Mouse (Mus musculus) CH12.LX (cell line): ENCODE results near the gene Samd4. TPM values are rescaled to one million over a fixed set of nuclear protein-coding genes. Genes with fewer than 3 reads are reported as not detected.

Source experiments
- DNase-seq: peaks from one replicate; pipeline ENCODE4 v3.0.0-alpha.2; 2013; ENCODE audit errors: extremely low read depth
- H3K27ac ChIP-seq: 2 replicates; pipeline ENCODE4 v1.5.1; 2012; ENCODE audit warnings: low read depth, mild to moderate bottlenecking, control low read depth, moderate library complexity; ENCODE audit not compliant: insufficient read depth
- H3K27me3 ChIP-seq: replicated peaks from 2 replicates; pipeline ENCODE3; 2012; ENCODE audit warnings: inconsistent platforms
- H3K36me3 ChIP-seq, 2 experiments: replicated peaks in 1 of 2; 2 replicates each; pipeline versions ENCODE3 to v1.6.1; 2012; ENCODE audit warnings: inconsistent platforms in 1 of 2, low read length in 1 of 2, mild to moderate bottlenecking in 1 of 2, mixed read lengths in 1 of 2, moderate library complexity in 1 of 2; ENCODE audit not compliant: control insufficient read depth in 1 of 2, insufficient read depth in 1 of 2
- H3K4me1 ChIP-seq, 2 experiments: 2 replicates each; pipeline ENCODE4 v1.6.1; 2012; ENCODE audit warnings: inconsistent platforms in 1 of 2, moderate library complexity in 1 of 2; ENCODE audit not compliant: insufficient read depth in 2 of 2, control insufficient read depth in 1 of 2
- H3K4me2 ChIP-seq: 2 replicates; pipeline ENCODE4 v1.6.1; 2012; ENCODE audit warnings: low read depth, mild to moderate bottlenecking, control low read depth; ENCODE audit not compliant: poor library complexity, insufficient read depth, severe bottlenecking
- H3K4me3 ChIP-seq, 3 experiments: fragments of 150-350 bp in 1 of 3; sonication (generic) in 1 of 3; replicated peaks in 1 of 3; 2 replicates each; pipeline versions ENCODE3 to v1.5.1; 2011 to 2012; ENCODE audit warnings: low read depth in 2 of 3, low read length in 2 of 3, mild to moderate bottlenecking in 2 of 3, moderate library complexity in 2 of 3, control low read depth in 1 of 3, improper control_type of control experiment in 1 of 3, inconsistent platforms in 1 of 3, mixed read lengths in 1 of 3; ENCODE audit not compliant: poor library complexity in 1 of 3
- H3K79me2 ChIP-seq: replicated peaks from 2 replicates; pipeline ENCODE4 v1.6.1; 2012; ENCODE audit warnings: mild to moderate bottlenecking, moderate library complexity; ENCODE audit not compliant: control insufficient read depth, poor library complexity, insufficient read depth, severe bottlenecking; ENCODE audit errors: extremely low read depth
- H3K9ac ChIP-seq: 2 replicates; pipeline ENCODE4 v1.6.1; 2012; ENCODE audit warnings: low read depth, mild to moderate bottlenecking, control low read depth, moderate library complexity; ENCODE audit not compliant: insufficient read depth
- H3K9me3 ChIP-seq: replicated peaks from 2 replicates; pipeline ENCODE3; 2012; ENCODE audit warnings: low read length, inconsistent platforms, mixed read lengths
- BHLHE40 ChIP-seq: IDR thresholded peaks from 2 replicates; pipeline ENCODE4 v1.6.1; 2011; ENCODE audit warnings: mild to moderate bottlenecking, low read depth, low read length, improper control_type of control experiment
- CHD1 ChIP-seq: IDR thresholded peaks from 2 replicates; pipeline ENCODE4 v1.6.1; 2012; ENCODE audit warnings: low read depth, low read length, improper control_type of control experiment, inconsistent platforms
- CHD2 ChIP-seq: IDR thresholded peaks from 2 replicates; pipeline ENCODE4 v1.6.1; 2011; ENCODE audit warnings: low read length, improper control_type of control experiment
- E2F4 ChIP-seq: IDR thresholded peaks from 2 replicates; pipeline ENCODE4 v1.6.1; 2011; ENCODE audit warnings: low read depth, low read length, improper control_type of control experiment; ENCODE audit not compliant: insufficient replicate concordance
- HCFC1 ChIP-seq: IDR thresholded peaks from 2 replicates; pipeline ENCODE4 v1.6.1; 2012; ENCODE audit warnings: low read depth, mild to moderate bottlenecking, inconsistent platforms, low read length, improper control_type of control experiment
- IRF4 ChIP-seq: IDR thresholded peaks from 2 replicates; pipeline ENCODE4 v1.6.1; 2014; ENCODE audit warnings: low read depth, mild to moderate bottlenecking, inconsistent platforms, low read length, improper control_type of control experiment
- JUND ChIP-seq: conservative IDR thresholded peaks from 2 replicates; pipeline ENCODE4 v1.6.1; 2011; ENCODE audit warnings: low read depth, low read length, improper control_type of control experiment
- MAX ChIP-seq: IDR thresholded peaks from 2 replicates; pipeline ENCODE4 v1.6.1; 2011; ENCODE audit warnings: low read length, improper control_type of control experiment
- NELFE ChIP-seq: IDR thresholded peaks from 2 replicates; pipeline ENCODE4 v1.6.1; 2011; ENCODE audit warnings: low read depth, low read length, improper control_type of control experiment
- POLR2A ChIP-seq: IDR thresholded peaks from 2 replicates; pipeline ENCODE4 v1.6.1; 2011; ENCODE audit warnings: low read depth, mild to moderate bottlenecking, improper control_type of control experiment, low read length
- POLR2AphosphoS2 ChIP-seq: IDR thresholded peaks from 2 replicates; pipeline ENCODE4 v1.6.1; 2011; ENCODE audit warnings: low read depth, low read length, improper control_type of control experiment
- SIN3A ChIP-seq: IDR thresholded peaks from 2 replicates; pipeline ENCODE4 v1.6.1; 2012; ENCODE audit warnings: low read length, improper control_type of control experiment, inconsistent platforms
- USF1 ChIP-seq: IDR thresholded peaks from 2 replicates; pipeline ENCODE4 v1.6.1; 2014; ENCODE audit warnings: low read depth, mild to moderate bottlenecking, inconsistent platforms, low read length, improper control_type of control experiment
- USF2 ChIP-seq: conservative IDR thresholded peaks from 2 replicates; pipeline ENCODE4 v1.6.1; 2011; ENCODE audit warnings: low read depth, low read length, improper control_type of control experiment
- ZMIZ1 ChIP-seq: IDR thresholded peaks from 2 replicates; pipeline ENCODE4 v1.6.1; 2012; ENCODE audit warnings: low read depth, mild to moderate bottlenecking, inconsistent platforms, low read length, improper control_type of control experiment
- dilution Hi-C: fragments of 300-500 bp; cut with MboI; formaldehyde crosslinking; loops from 2 replicates; pipeline ENCODE4 v1.14.3; 2020; ENCODE audit warnings: low sequenced_read_pairs; ENCODE audit not compliant: extremely low pct_unique_long_range_greater_than_20kb, extremely low pct_ligation_motif_present
- in situ Hi-C: fragments of 300-500 bp; cut with MboI; formaldehyde crosslinking; loops from 3 replicates; pipeline ENCODE4 v1.14.3; 2019; ENCODE audit warnings: low sequenced_read_pairs, low pct_ligation_motif_present, low pct_unique_long_range_greater_than_20kb, mixed read lengths
- polyA plus RNA-seq: library from polyadenylated mRNA; unstranded; fragments of >175 nt; gene quantifications from 2 replicates; pipeline ENCODE4 v1.2.1, GENCODE M21; 2012; ENCODE audit warnings: low read depth; ENCODE audit not compliant: insufficient read length
- total RNA-seq, 2 experiments: library from RNA; depleted of rRNA; stranded (reverse); fragments of 300-350 nt in 1 of 2; fragments of >200 nt in 1 of 2; gene quantifications; 2 replicates each; pipeline ENCODE4 v1.2.3; 2012 to 2014

Gene Samd4
- total and polyA plus RNA-seq, 3 experiments: 0.64 to 4.6 (median 1.5) TPM

DNA sequence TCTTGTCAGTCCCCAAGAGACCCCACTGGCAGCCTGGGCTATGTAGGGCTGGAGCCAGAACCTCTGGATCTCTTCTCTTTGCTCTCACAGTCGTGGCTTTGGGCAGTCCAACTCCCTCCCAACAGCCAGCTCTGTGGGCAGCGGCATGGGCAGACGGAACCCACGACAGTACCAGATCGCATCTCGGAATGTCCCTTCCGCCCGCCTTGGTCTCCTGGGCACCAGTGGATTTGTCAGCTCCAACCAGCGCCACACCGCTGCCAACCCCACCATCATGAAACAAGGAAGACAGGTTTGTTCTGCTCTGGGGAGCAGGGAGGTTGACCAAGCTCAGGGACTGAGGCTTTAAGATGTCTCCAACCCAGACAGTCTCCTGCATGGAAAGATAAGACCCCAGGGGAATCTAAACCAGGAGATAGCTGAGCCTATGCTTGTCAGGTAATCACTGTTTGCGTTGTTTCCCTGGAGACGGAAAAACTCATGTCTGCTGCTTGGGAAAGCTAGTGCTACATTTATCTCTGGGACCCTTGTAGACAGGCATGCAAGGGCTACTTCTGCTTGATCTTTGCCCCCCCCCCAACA is 205.1 kb downstream of the Samd4 start:
- TF ChIP-seq SIN3A (no peak), ZMIZ1 (no peak), MAX (no peak), CHD2 (no peak)
- Histone ChIP-seq H3K4me3 (no peak overlapping the region), H3K36me3 (peaks cover 0 to 10% of the 10 kb centered on the region in 2 experiments), H3K27me3 (no peaks in the 10 kb centered on the region), H3K27ac (no peak overlapping the region), H3K4me2 (no peak overlapping the region), H3K4me1 (peaks cover 7 to 61% of the 10 kb centered on the region in 2 experiments), H3K9ac (no peak overlapping the region), H3K9me3 (no peaks in the 10 kb centered on the region), H3K79me2 (no peaks in the 10 kb centered on the region)
- dilution Hi-C loops: no loop called here
- DNase-seq: no peak
- in situ Hi-C loops: loop anchor here (5.0 kb wide), 1 partner anchor 205 kb away; the partner anchor contains the start of gene Samd4

- dilution Hi-C loops (no loop called here), in situ Hi-C loops (loop anchor here (5.0 kb wide), 1 partner anchor 206 kb away; the partner anchor contains the start of gene Samd4)
- no peak for DNase-seq
- Histone ChIP-seq H3K4me2 (no peak overlapping the region), H3K9ac (no peak overlapping the region), H3K9me3 (no peaks in the 10 kb centered on the region), H3K27ac (no peak overlapping the region), H3K79me2 (no peaks in the 10 kb centered on the region), H3K27me3 (no peaks in the 10 kb centered on the region), H3K36me3 (peaks cover 0 to 10% of the 10 kb centered on the region in 2 experiments), H3K4me1 (peaks cover 7 to 57% of the 10 kb centered on the region in 2 experiments), H3K4me3 (no peak overlapping the region)
- TF ChIP-seq CHD1 (no peak), NELFE (no peak), HCFC1 (no peak), USF1 (no peak), POLR2A (no peak), BHLHE40 (no peak), SIN3A (no peak), E2F4 (no peak), ZMIZ1 (no peak), IRF4 (no peak), USF2 (no peak), POLR2AphosphoS2 (no peak), JUND (no peak)
Observed at GRCm38 (mm10) chr14:47088339-47088738, 205.7 kb downstream of the Samd4 start.
